Mouse (Mus musculus): ENCODE data around the gene Med22. TPM values are rescaled to one million over a fixed set of nuclear protein-coding genes. Genes with fewer than 3 reads are reported as not detected.

Gene Med22
- polyA plus RNA-seq, 1 experiment from 2014 or later, result 53.7 TPM

GRCm38 (mm10) chr2:26914148-26914941 lies 3.9 kb upstream of the Med22 start:
- Histone ChIP-seq H3K36me3 (peaks cover 47% of the 10 kb centered on the region), H3K9ac (no peak overlapping the region), H3K4me2 (peak overlapping the region; percentile 96; the same call in 1 of the 2 replicates), H3K27ac (0 out of 2 replicates have a peak overlapping the region, but pooled peaks have one; percentile 18), H3K9me3 (no peaks in the 10 kb centered on the region), H3K4me3 (no peak overlapping the region; the same call in 1 of the 2 replicates), H3K4me1 (peaks cover 46% of the 10 kb centered on the region), H3K27me3 (no peaks in the 10 kb centered on the region)
- ATAC-seq (ENCODE audit: borderline replicate concordance, extremely low read depth, low FRiP score, low TSS enrichment), result no peak
- WGBS, result 56% methylated on average over 8 of the region's 8 CpGs

GRCm38 (mm10) chr2:26913416-26914147 lies 3.1 kb upstream of the Med22 start:
- ATAC-seq (ENCODE audit: borderline replicate concordance, extremely low read depth, low FRiP score, low TSS enrichment), result no peak
- H3K9me3 ChIP-seq, result no peaks in the 10 kb centered on the region
- H3K4me2 ChIP-seq, result no peak overlapping the region
- H3K27ac ChIP-seq, result peak overlapping the region; percentile 18; the same call in 1 of the 2 replicates
- H3K4me1 ChIP-seq, result peaks cover 54% of the 10 kb centered on the region
- H3K36me3 ChIP-seq, result peaks cover 39% of the 10 kb centered on the region
- H3K27me3 ChIP-seq, result no peaks in the 10 kb centered on the region
- H3K4me3 ChIP-seq, result no peak overlapping the region
- 76% methylated on average over 17 of the region's 17 CpGs for WGBS
- H3K9ac ChIP-seq, result no peak overlapping the region

- no peaks in the 10 kb centered on the region for H3K9me3 ChIP-seq
- H3K4me2 ChIP-seq, result peak overlapping the region; percentile 80
- H3K9ac ChIP-seq, result peak overlapping the region; percentile 97
- peaks cover 55% of the 10 kb centered on the region for H3K4me1 ChIP-seq
- peaks cover 45% of the 10 kb centered on the region for H3K36me3 ChIP-seq
- WGBS, result 63% methylated on average over 5 of the region's 5 CpGs
- peak overlapping the region; percentile 69 for H3K4me3 ChIP-seq
- H3K27me3 ChIP-seq, result no peaks in the 10 kb centered on the region
- H3K27ac ChIP-seq, result no peak overlapping the region
- ATAC-seq (ENCODE audit: borderline replicate concordance, extremely low read depth, low FRiP score, low TSS enrichment), result no peak
Measured at GRCm38 (mm10) chr2:26912253-26912770, 1.8 kb upstream of the Med22 start.

GRCm38 (mm10) chr2:26910994-26911765 lies 703 bp upstream of the Med22 start:
- peaks cover 56% of the 10 kb centered on the region for H3K36me3 ChIP-seq

DNA sequence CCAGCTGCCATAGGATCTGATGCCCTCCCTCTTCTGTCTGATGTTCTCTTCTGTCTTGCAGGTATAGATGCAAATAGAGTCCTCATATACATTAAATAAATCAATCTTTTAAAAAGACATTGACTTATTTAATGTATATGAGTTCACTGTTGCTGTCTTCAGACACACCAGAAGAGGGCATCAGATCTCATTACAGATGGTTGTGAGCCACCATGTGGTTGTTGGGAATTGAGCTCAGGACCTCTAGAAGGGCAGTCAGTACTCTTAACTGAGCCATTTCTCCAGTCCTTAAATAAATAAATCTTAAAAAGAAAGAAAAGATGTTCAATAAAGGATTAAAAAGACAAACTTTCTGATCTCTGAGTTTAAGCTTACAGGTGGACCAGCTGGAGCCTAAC lies 1.1 kb downstream of the Med22 start:
- H3K4me3 ChIP-seq, result peak overlapping the region; percentile 69
- H3K27ac ChIP-seq, result peak overlapping the region; percentile 83
- H3K4me1 ChIP-seq, result peaks cover 36% of the 10 kb centered on the region
- H3K9me3 ChIP-seq, result no peaks in the 10 kb centered on the region
- H3K27me3 ChIP-seq, result no peaks in the 10 kb centered on the region
- peaks cover 62% of the 10 kb centered on the region for H3K36me3 ChIP-seq
- peak overlapping the region; percentile 80 for H3K4me2 ChIP-seq
- no peak for ATAC-seq (ENCODE audit: borderline replicate concordance, extremely low read depth, low FRiP score, low TSS enrichment)
- H3K9ac ChIP-seq, result peak overlapping the region; percentile 78

More at GRCm38 (mm10) chr2:26910994-26911765, 703 bp upstream of the Med22 start:
- H3K4me3 ChIP-seq, result peak overlapping the region; percentile 69
- H3K9ac ChIP-seq, result peak overlapping the region; percentile 97
- H3K4me1 ChIP-seq, result peaks cover 50% of the 10 kb centered on the region
- H3K27ac ChIP-seq, result peak overlapping the region; percentile 90
- no peaks in the 10 kb centered on the region for H3K9me3 ChIP-seq
- H3K27me3 ChIP-seq, result no peaks in the 10 kb centered on the region
- peak; percentile 15; the same call in 1 of the 2 replicates for ATAC-seq (ENCODE audit: borderline replicate concordance, extremely low read depth, low FRiP score, low TSS enrichment)
- peak overlapping the region; percentile 80 for H3K4me2 ChIP-seq
- WGBS, result under 1% methylated on average over 37 of the region's 37 CpGs

DNA sequence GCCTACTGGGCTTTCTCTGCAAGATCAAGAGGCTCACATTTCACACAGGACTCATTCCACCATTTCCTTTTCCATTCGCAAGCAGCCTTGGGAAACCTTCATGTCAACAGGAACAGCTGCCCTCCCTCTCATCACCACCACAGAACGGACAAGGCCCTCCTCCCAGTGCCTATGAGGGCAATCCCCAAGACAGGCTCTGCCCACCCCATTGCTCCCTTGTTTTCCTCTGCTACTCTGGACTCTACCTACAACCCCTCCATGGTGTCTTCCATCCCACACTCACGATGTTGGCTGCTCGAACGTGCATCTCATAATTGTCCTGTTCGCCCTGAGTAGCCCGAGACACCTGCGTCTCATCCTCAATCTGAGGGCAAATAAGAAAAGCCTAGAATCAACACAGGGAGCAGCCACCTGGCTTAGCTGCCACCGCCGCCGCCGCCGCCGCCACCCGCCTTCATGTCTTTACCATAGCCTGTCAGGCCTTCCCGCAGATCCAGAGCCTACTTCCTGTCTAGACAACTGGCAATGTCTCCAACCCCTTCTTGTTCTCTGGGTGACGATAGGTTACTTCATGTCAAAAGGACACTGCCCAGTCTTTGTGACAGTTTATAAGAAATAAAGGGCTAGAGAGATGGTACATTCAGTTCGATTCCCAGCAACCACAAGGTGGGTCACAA lies 1.6 kb downstream of the Med22 start:
- peak overlapping the region; percentile 78 for H3K9ac ChIP-seq
- H3K36me3 ChIP-seq, result peaks cover 57% of the 10 kb centered on the region
- H3K4me3 ChIP-seq, result peak overlapping the region; percentile 69
- H3K4me2 ChIP-seq, result peak overlapping the region; percentile 80
- ATAC-seq (ENCODE audit: borderline replicate concordance, extremely low read depth, low FRiP score, low TSS enrichment), result no peak
- H3K27me3 ChIP-seq, result no peaks in the 10 kb centered on the region
- H3K9me3 ChIP-seq, result no peaks in the 10 kb centered on the region
- WGBS, result 75% methylated on average over 18 of the region's 18 CpGs
- H3K27ac ChIP-seq, result no peak overlapping the region; the same call in 1 of the 2 replicates
- peaks cover 39% of the 10 kb centered on the region for H3K4me1 ChIP-seq

GRCm38 (mm10) chr2:26907109-26907508 lies 3.4 kb downstream of the Med22 start:
- Histone ChIP-seq H3K4me2 (no peak overlapping the region), H3K27ac (no peak overlapping the region), H3K36me3 (peaks cover 39% of the 10 kb centered on the region), H3K4me3 (no peak overlapping the region), H3K9ac (no peak overlapping the region), H3K4me1 (peaks cover 35% of the 10 kb centered on the region), H3K27me3 (no peaks in the 10 kb centered on the region), H3K9me3 (no peaks in the 10 kb centered on the region)
- WGBS, result 48% methylated on average over 4 of the region's 4 CpGs
- no peak for ATAC-seq (ENCODE audit: borderline replicate concordance, extremely low read depth, low FRiP score, low TSS enrichment)

DNA sequence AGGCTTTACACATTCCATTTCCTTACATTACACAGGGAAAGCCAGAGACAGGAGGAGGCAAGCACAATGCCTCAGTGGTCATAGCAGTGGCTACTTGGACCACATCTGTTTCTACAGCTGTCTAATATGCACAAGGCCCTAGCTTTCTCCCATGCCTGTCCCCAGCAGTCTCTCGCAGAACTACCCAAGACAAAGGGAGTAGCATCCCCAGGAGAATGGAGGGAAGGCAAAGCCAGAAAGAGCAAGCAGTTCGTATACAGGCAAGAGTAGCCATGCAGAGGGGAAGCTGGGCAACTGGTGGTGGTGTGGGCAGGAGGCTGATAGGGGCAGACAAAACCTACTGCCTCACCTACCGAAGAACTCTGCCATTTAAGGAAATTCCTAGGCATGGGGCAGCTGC lies 4.0 kb downstream of the Med22 start:
- no peak overlapping the region for H3K4me3 ChIP-seq
- no peak overlapping the region for H3K4me2 ChIP-seq
- peaks cover 38% of the 10 kb centered on the region for H3K4me1 ChIP-seq
- no peak overlapping the region for H3K27ac ChIP-seq
- H3K27me3 ChIP-seq, result no peaks in the 10 kb centered on the region
- no peak for ATAC-seq (ENCODE audit: borderline replicate concordance, extremely low read depth, low FRiP score, low TSS enrichment)
- no peaks in the 10 kb centered on the region for H3K9me3 ChIP-seq
- H3K9ac ChIP-seq, result no peak overlapping the region
- H3K36me3 ChIP-seq, result peaks cover 34% of the 10 kb centered on the region
- WGBS, result 89% methylated on average over 3 of the region's 3 CpGs

DNA sequence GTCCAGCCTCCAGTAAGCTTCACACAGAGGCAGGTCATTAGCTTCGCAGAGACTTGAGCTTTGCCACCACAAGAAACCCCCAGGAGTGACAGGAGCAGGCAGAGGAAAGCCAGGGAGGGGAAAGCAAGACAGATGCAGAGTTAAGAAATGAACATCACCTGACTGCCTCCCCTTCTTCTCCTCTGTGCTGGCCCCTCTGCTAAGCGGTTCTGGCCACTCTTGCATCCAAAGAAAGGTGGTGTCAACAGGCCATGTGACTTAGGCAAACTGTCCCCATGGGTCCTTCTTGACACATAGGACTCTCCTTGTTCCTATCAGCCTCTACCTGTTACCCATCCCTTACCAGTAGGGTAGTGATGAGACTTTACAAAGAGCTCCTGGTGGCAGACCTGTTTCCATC lies 4.5 kb downstream of the Med22 start:
- Histone ChIP-seq H3K4me2 (no peak overlapping the region), H3K4me3 (no peak overlapping the region), H3K27me3 (no peaks in the 10 kb centered on the region), H3K4me1 (peaks cover 43% of the 10 kb centered on the region), H3K36me3 (peaks cover 34% of the 10 kb centered on the region), H3K9me3 (no peaks in the 10 kb centered on the region), H3K27ac (no peak overlapping the region), H3K9ac (no peak overlapping the region)
- no peak for ATAC-seq (ENCODE audit: borderline replicate concordance, extremely low read depth, low FRiP score, low TSS enrichment)
- 87% methylated on average over 2 of the region's 2 CpGs for WGBS

- Histone ChIP-seq H3K36me3 (peaks cover 49% of the 10 kb centered on the region), H3K9me3 (no peaks in the 10 kb centered on the region), H3K27ac (peak overlapping the region; percentile 84), H3K9ac (peak overlapping the region; percentile 80), H3K27me3 (no peaks in the 10 kb centered on the region), H3K4me2 (peak overlapping the region; percentile 70), H3K4me1 (peaks cover 29% of the 10 kb centered on the region), H3K4me3 (peak overlapping the region; percentile 90)
- 6% methylated on average over 7 of the region's 7 CpGs for WGBS
- ATAC-seq (ENCODE audit: borderline replicate concordance, extremely low read depth, low FRiP score, low TSS enrichment), result no peak
Measured at GRCm38 (mm10) chr2:26903311-26903710, 7.2 kb downstream of the Med22 start.
